Mouse (Mus musculus) G1E (cell line): Measurements from ENCODE around the gene Gmpr. TPM values are rescaled to one million over a fixed set of nuclear protein-coding genes. Genes with fewer than 3 reads are reported as not detected.

Experiments used
- ATAC-seq: 2 replicates; pipeline ENCODE4 v1.8.0; 2016; ENCODE audit warnings: mild to moderate bottlenecking; ENCODE audit not compliant: insufficient number of reproducible peaks, poor library complexity, low FRiP score, severe bottlenecking; ENCODE audit errors: extremely low read depth
- DNase-seq: peaks from one replicate; pipeline ENCODE4 v3.0.0; 2012; ENCODE audit warnings: low spot score
- H3K27me3 ChIP-seq: 2 replicates; pipeline ENCODE4 v1.6.1; 2012; ENCODE audit warnings: mild to moderate bottlenecking, low read length, inconsistent platforms; ENCODE audit not compliant: insufficient read depth
- H3K36me3 ChIP-seq: replicated peaks from 2 replicates; pipeline ENCODE3; 2012; ENCODE audit warnings: mild to moderate bottlenecking, inconsistent platforms
- H3K4me1 ChIP-seq: 2 replicates; pipeline ENCODE4 v1.6.1; 2012; ENCODE audit warnings: low read depth, low read length, inconsistent platforms, mixed read lengths; ENCODE audit not compliant: insufficient read depth
- H3K4me3 ChIP-seq: 2 replicates; pipeline ENCODE4 v1.5.1; 2012; ENCODE audit warnings: low read depth, mild to moderate bottlenecking, inconsistent platforms, low read length, moderate library complexity, mixed read lengths
- H3K9me3 ChIP-seq: replicated peaks from 2 replicates; pipeline ENCODE4 v1.6.1; 2012; ENCODE audit warnings: inconsistent platforms
- CTCF ChIP-seq: IDR thresholded peaks from 2 replicates; pipeline ENCODE4 v1.5.1; 2012; ENCODE audit warnings: low read depth, low read length, inconsistent platforms, mixed read lengths
- GATA1 ChIP-seq: IDR thresholded peaks from 2 replicates; pipeline ENCODE4 v1.6.1; 2012; ENCODE audit warnings: borderline replicate concordance, low read length, inconsistent platforms, mixed read lengths
- GATA2 ChIP-seq: IDR thresholded peaks from 2 replicates; pipeline ENCODE4 v1.6.1; 2012; ENCODE audit warnings: low read depth, low read length, inconsistent platforms, borderline replicate concordance
- POLR2AphosphoS5 ChIP-seq: IDR thresholded peaks from 2 replicates; pipeline ENCODE4 v1.6.1; 2012; ENCODE audit warnings: low read depth, low read length, inconsistent platforms; ENCODE audit not compliant: insufficient replicate concordance
- TAL1 ChIP-seq: conservative IDR thresholded peaks from 2 replicates; pipeline ENCODE4 v1.6.1; 2012; ENCODE audit warnings: low read depth, low read length, inconsistent platforms, mixed read lengths
- polyA plus RNA-seq: library from polyadenylated mRNA; stranded (reverse); fragments of >175 nt; gene quantifications from 2 replicates; pipeline ENCODE4 v1.2.3, GENCODE M21; 2012
- total RNA-seq, 2 experiments: library from RNA; stranded (forward) in 1 of 2; stranded (reverse) in 1 of 2; fragments of 200-1000 nt in 1 of 2; fragments of >200 nt in 1 of 2; fragmentation: Nextera tagmentation in 1 of 2; gene quantifications; 2 replicates each; pipeline ENCODE4 v1.2.3; 2014 to 2017

Gmpr gene
- total and polyA plus RNA-seq, 3 experiments, result 85.9 to 372 (median 309) TPM

GRCm38 (mm10) chr13:45569932-45570331, 62.7 kb downstream of the Gmpr start:
- TF ChIP-seq CTCF, result no peak
- no peak for TF ChIP-seq GATA2
- TF ChIP-seq GATA1, result no peak
- TF ChIP-seq TAL1, result no peak
- TF ChIP-seq POLR2AphosphoS5, result no peak
- Histone ChIP-seq H3K4me3 (no peak overlapping the region), H3K9me3 (no peaks in the 10 kb centered on the region), H3K27me3 (no peaks in the 10 kb centered on the region), H3K4me1 (peaks cover 22% of the 10 kb centered on the region), H3K36me3 (peaks cover 48% of the 10 kb centered on the region)
- ATAC-seq (no peak), DNase-seq (no peak)

DNA sequence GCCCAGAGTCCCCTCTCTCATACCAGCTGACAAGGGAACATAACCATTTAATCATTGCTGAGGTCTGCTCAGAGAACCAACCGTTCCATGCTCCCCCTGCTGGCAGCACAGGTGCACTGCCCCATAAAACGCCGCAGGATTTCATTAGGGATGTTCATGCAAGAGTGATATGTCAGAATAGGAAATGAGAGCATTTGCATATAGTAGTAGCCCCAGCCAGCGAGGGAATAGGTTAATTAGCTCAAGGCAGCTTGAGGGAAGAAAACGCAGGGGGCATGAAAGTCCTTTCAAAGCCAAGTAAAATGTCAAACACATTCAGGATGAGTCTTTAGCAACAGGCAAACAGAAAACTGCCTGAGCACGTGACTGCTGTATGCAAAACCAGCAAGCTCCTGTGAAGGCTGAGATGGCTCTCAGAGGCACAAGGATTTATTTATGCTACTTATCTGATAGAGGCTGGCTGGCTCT, 64.6 kb downstream of the Gmpr start:
- no peaks in the 10 kb centered on the region for H3K9me3 ChIP-seq
- TF ChIP-seq GATA2 (no peak), CTCF (peak; percentile 96)
- H3K4me3 ChIP-seq, result no peak overlapping the region; the same call in 1 of the 2 replicates
- H3K4me1 ChIP-seq, result peaks cover 22% of the 10 kb centered on the region
- DNase-seq (peak; percentile 72), ATAC-seq (peak; percentile 81)
- H3K36me3 ChIP-seq, result peaks cover 42% of the 10 kb centered on the region
- H3K27me3 ChIP-seq, result no peaks in the 10 kb centered on the region

- no peak overlapping the region for H3K4me3 ChIP-seq
- DNase-seq, result peak; percentile 48
- H3K27me3 ChIP-seq, result no peaks in the 10 kb centered on the region
- peaks cover 32% of the 10 kb centered on the region for H3K36me3 ChIP-seq
- no peak for TF ChIP-seq GATA1
- TF ChIP-seq POLR2AphosphoS5, result no peak
- no peak for TF ChIP-seq TAL1
- TF ChIP-seq GATA2, result no peak
- peak; percentile 63 for TF ChIP-seq CTCF
- ATAC-seq, result no peak
- no peaks in the 10 kb centered on the region for H3K9me3 ChIP-seq
- H3K4me1 ChIP-seq, result peaks cover 22% of the 10 kb centered on the region
These were observed 65.5 kb downstream of the Gmpr start for GRCm38 (mm10) chr13:45572768-45573167.

DNA sequence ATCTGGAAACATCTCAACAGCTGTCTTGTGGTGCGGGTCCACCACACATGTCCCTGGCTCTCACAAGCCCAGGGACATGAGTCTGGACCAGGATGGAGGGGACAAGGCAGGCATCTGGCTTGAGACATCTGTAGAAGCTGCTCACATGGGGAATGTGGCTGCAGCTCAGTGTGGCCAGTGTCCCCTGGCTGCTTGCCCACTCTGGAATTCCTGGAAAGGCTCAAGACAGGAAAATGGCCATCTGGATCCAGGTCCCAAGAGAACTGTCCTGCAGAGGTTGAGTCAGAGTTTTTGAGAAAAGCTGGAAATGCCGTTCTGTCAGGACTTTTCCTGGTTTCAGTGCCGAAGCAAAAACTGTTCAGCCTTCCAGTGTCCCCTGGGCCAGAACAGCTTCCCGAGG, 68.9 kb downstream of the Gmpr start:
- DNase-seq (no peak), ATAC-seq (no peak)
- Histone ChIP-seq H3K27me3 (no peaks in the 10 kb centered on the region), H3K9me3 (no peaks in the 10 kb centered on the region), H3K4me3 (no peak overlapping the region), H3K4me1 (peaks cover 14% of the 10 kb centered on the region), H3K36me3 (peaks cover 31% of the 10 kb centered on the region)
- TF ChIP-seq CTCF, result no peak
- no peak for TF ChIP-seq GATA2

- Histone ChIP-seq H3K9me3 (no peaks in the 10 kb centered on the region), H3K27me3 (no peaks in the 10 kb centered on the region), H3K4me1 (peaks cover 4% of the 10 kb centered on the region; the same call in 1 of the 2 replicates), H3K4me3 (no peak overlapping the region), H3K36me3 (peaks cover 38% of the 10 kb centered on the region)
- no peak for TF ChIP-seq POLR2AphosphoS5
- no peak for TF ChIP-seq GATA1
- no peak for TF ChIP-seq CTCF
- TF ChIP-seq GATA2, result no peak
- no peak for TF ChIP-seq TAL1
- ATAC-seq (no peak), DNase-seq (no peak)
These were observed 70.1 kb downstream of the Gmpr start for GRCm38 (mm10) chr13:45577366-45577765.

- TF ChIP-seq TAL1, result no peak
- no peak for TF ChIP-seq GATA1
- DNase-seq, result no peak
- Histone ChIP-seq H3K36me3 (peaks cover 40% of the 10 kb centered on the region), H3K4me1 (no peaks in the 10 kb centered on the region; the same call in 1 of the 2 replicates), H3K27me3 (no peaks in the 10 kb centered on the region), H3K9me3 (no peaks in the 10 kb centered on the region), H3K4me3 (no peak overlapping the region)
- ATAC-seq, result no peak
These were observed 70.5 kb downstream of the Gmpr start for GRCm38 (mm10) chr13:45577784-45578183.

DNA sequence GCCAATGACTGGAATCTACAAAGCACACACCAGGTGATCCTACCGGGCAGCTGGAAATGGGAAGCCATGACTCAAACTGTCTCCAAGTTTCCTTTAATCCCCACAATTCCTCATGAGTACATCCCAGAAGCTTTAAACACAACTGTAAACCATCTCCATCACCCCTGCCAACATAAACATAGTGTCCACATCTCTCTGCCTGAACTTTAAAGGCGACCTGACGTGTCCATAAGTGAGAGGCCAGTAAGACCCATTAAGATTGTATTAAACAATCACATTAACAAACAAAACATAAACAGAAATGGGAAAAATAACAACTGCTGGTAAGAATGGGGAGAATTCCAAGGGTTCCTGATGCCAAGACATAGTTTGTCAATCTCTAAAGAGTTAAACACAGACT, 72.5 kb downstream of the Gmpr start:
- no peak for ATAC-seq
- Histone ChIP-seq H3K36me3 (peaks cover 38% of the 10 kb centered on the region), H3K4me3 (no peak overlapping the region), H3K27me3 (no peaks in the 10 kb centered on the region), H3K9me3 (no peaks in the 10 kb centered on the region), H3K4me1 (no peaks in the 10 kb centered on the region)
- DNase-seq, result no peak
- TF ChIP-seq GATA2 (no peak), POLR2AphosphoS5 (no peak)

DNA sequence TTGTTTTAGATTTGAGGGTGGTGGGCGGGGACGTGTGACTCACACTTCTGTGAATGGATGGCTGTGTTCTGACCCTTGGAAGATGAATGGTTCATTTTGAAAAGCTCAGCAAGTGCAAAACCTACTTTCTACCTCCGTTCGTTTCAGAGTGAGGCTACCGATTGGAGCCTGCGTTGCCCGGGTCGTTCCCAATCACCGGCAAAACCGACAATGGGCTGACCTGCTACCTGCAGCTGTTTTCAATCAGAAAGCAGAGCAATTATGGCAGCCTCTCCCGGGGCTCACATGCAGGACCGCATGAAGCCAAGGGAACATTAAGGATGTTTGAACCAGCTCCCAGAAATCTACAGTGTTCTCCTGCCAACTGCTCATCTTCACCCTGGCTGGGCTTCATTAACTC, 75.0 kb downstream of the Gmpr start:
- no peaks in the 10 kb centered on the region for H3K9me3 ChIP-seq
- no peak for ATAC-seq
- peaks cover 23% of the 10 kb centered on the region for H3K36me3 ChIP-seq
- no peaks in the 10 kb centered on the region for H3K27me3 ChIP-seq
- DNase-seq, result no peak
- H3K4me1 ChIP-seq, result no peaks in the 10 kb centered on the region
- TF ChIP-seq CTCF (no peak), TAL1 (no peak)
- no peak overlapping the region for H3K4me3 ChIP-seq
